Mouse (Mus musculus): ENCODE measurements around the gene Rbck1. TPM values are rescaled to one million over a fixed set of nuclear protein-coding genes. Genes with fewer than 3 reads are reported as not detected.
A peak's percentile ranks its signal among the peaks of the same experiment; 100 is the strongest.

Rbck1 gene
- polyA plus RNA-seq, 1 experiment from 2014 or later, result 104 TPM

DNA sequence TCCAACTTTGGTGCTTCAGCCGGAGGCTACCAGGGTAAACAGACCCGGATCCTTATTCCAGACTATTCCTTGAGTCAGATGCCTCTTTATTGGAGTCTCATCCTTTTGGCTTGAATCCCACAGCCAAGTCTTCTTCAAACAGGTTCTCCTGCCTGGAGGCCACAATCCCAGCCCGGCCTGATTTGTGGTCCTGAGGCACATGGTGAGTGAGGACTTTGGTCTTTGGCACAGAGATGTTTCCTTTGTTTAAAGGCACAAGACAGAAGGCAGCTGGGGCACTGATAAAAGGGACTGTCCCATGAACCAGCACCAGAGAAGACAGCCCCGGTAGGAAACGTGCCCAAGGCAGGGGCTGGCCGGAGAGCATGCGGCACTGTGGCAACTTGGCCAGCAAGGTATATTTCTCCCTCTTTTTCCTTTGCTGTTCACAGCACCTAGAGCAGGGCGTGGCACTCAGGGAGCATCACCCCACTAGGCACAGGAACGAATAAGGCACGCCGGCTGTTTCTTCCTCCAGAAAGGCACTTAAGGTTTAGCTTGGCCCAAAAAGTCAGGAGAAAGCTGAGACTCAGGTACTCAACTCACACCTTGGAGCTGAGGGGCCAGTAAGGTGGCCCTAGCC lies 5.2 kb upstream of the Rbck1 start:
- no peak for ATAC-seq (replicated peaks; ENCODE audit: low FRiP score)
- Histone ChIP-seq H3K27ac (ENCODE audit: low read depth, low read length) (no peak overlapping the region), H3K4me2 (no peak overlapping the region), H3K4me1 (replicated peaks; ENCODE audit: control insufficient read depth, insufficient read depth, low read length) (peaks cover 15% of the 10 kb centered on the region), H3K9me3 (ENCODE audit: control insufficient read depth, low read length) (no peaks in the 10 kb centered on the region), H3K9ac (ENCODE audit: low read depth, low read length) (no peak overlapping the region), H3K4me3 (ENCODE audit: low read depth, low read length) (no peak overlapping the region), H3K36me3 (ENCODE audit: control insufficient read depth, insufficient read depth, low read length) (no peaks in the 10 kb centered on the region), H3K27me3 (replicated peaks; ENCODE audit: control insufficient read depth, insufficient read depth, low read length) (no peaks in the 10 kb centered on the region)
- DNase-seq (ENCODE audit: low spot score), result no peak
- 88% methylated on average over 11 of the region's 11 CpGs for WGBS

DNA sequence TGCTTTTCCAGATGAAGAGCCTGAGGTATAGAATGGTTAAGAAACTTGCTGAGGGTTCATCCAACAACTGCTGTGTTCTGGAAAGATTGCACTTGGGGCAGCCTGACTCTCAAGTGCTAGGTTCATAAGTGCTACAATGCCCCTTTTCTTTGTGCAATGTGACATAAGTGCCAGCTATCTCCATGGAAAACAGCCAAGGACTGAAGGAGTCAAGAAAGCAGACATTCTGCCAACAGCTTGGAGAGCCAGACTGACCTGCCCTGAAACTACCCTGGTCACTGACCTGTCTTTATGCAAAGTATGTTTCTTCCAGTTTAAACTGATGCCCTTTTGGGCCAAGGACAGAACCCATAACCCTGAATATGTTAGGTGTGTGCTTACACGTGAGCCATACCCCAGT lies 4.4 kb upstream of the Rbck1 start:
- Histone ChIP-seq H3K36me3 (ENCODE audit: control insufficient read depth, insufficient read depth, low read length) (no peaks in the 10 kb centered on the region), H3K27me3 (replicated peaks; ENCODE audit: control insufficient read depth, insufficient read depth, low read length) (no peaks in the 10 kb centered on the region), H3K4me1 (replicated peaks; ENCODE audit: control insufficient read depth, insufficient read depth, low read length) (peaks cover 13% of the 10 kb centered on the region), H3K4me3 (ENCODE audit: low read depth, low read length) (no peak overlapping the region), H3K27ac (ENCODE audit: low read depth, low read length) (no peak overlapping the region), H3K9ac (ENCODE audit: low read depth, low read length) (no peak overlapping the region), H3K4me2 (no peak overlapping the region), H3K9me3 (ENCODE audit: control insufficient read depth, low read length) (no peaks in the 10 kb centered on the region)
- WGBS, result 65% methylated on average over 1 of the region's 1 CpGs
- DNase-seq (ENCODE audit: low spot score), result no peak
- ATAC-seq (replicated peaks; ENCODE audit: low FRiP score), result no peak

DNA sequence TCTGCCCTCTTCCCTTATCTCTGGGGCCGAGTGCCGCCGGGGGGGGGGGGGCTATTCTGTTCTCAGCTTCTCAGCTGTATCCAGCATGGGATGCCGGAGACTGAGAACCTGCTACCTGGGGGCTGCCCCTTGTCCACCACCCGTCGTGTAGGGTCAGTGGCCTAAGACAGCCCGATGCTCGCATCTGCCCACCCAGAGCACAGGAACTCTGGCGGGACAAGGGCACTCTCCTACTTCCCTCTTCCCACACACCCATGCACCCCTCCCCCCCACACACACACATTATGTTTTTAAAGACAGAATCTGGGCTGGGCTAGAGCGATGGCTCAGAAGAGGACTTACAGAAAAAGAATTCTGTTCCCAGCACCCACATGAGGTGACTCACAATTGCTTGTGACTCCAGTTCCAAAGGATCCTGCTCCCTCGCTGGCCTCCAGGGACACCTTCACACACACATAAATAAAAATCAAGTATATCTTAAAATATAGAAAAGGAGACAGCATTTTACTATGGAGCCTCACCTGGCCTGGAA lies 2.9 kb upstream of the Rbck1 start:
- Histone ChIP-seq H3K27ac (ENCODE audit: low read depth, low read length) (no peak overlapping the region), H3K27me3 (replicated peaks; ENCODE audit: control insufficient read depth, insufficient read depth, low read length) (no peaks in the 10 kb centered on the region), H3K4me2 (no peak overlapping the region), H3K9me3 (ENCODE audit: control insufficient read depth, low read length) (no peaks in the 10 kb centered on the region), H3K9ac (ENCODE audit: low read depth, low read length) (no peak overlapping the region), H3K4me1 (replicated peaks; ENCODE audit: control insufficient read depth, insufficient read depth, low read length) (peaks cover 25% of the 10 kb centered on the region), H3K4me3 (ENCODE audit: low read depth, low read length) (no peak overlapping the region), H3K36me3 (ENCODE audit: control insufficient read depth, insufficient read depth, low read length) (no peaks in the 10 kb centered on the region)
- WGBS, result 39% methylated on average over 10 of the region's 11 CpGs
- ATAC-seq (replicated peaks; ENCODE audit: low FRiP score) (no peak), DNase-seq (ENCODE audit: low spot score) (no peak)

DNA sequence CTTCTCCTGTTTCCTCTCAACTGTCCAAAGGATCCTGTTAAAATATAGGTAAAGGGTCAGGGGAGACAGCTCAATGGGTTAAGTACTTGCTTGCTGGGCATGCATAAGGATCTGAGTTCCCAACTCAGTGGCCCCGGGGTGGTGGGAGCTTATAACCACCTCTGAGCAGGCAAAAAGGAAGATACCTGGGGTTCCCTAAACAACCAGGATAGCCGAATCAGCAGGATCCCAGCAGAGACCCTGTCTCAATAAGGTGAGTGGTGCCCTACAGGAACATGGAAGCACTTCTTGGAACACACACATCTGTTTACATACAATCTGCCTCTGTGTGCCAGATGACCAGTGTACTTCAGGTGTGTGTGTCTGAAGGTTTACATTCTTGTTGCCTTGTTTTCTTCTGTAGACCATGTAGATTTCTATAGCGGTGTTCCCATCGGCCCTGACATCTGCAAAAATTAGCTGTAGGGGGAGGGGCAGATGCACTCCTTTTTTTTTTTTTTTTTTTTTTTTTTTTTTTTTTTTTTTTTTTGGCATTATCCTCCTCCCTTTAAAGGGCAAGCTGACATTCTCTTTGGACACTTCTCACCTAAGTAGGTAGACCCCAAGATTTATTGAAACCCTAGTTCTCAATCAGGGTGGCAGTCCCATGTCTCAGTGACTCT lies 1.0 kb upstream of the Rbck1 start:
- no peak for ATAC-seq (replicated peaks; ENCODE audit: low FRiP score)
- no peak for DNase-seq (ENCODE audit: low spot score)
- no peaks in the 10 kb centered on the region for H3K27me3 ChIP-seq (replicated peaks; ENCODE audit: control insufficient read depth, insufficient read depth, low read length)
- H3K4me1 ChIP-seq (replicated peaks; ENCODE audit: control insufficient read depth, insufficient read depth, low read length), result peaks cover 26% of the 10 kb centered on the region
- H3K4me2 ChIP-seq, result 0 out of 2 replicates have a peak overlapping the region, but pooled peaks have one; percentile 96
- H3K9ac ChIP-seq (ENCODE audit: low read depth, low read length), result no peak overlapping the region
- no peak overlapping the region for H3K4me3 ChIP-seq (ENCODE audit: low read depth, low read length)
- peaks cover 3% of the 10 kb centered on the region; the same call in 1 of the 2 replicates for H3K36me3 ChIP-seq (ENCODE audit: control insufficient read depth, insufficient read depth, low read length)
- WGBS, result 73% methylated on average over 4 of the region's 4 CpGs
- no peaks in the 10 kb centered on the region for H3K9me3 ChIP-seq (ENCODE audit: control insufficient read depth, low read length)
- H3K27ac ChIP-seq (ENCODE audit: low read depth, low read length), result no peak overlapping the region

DNA sequence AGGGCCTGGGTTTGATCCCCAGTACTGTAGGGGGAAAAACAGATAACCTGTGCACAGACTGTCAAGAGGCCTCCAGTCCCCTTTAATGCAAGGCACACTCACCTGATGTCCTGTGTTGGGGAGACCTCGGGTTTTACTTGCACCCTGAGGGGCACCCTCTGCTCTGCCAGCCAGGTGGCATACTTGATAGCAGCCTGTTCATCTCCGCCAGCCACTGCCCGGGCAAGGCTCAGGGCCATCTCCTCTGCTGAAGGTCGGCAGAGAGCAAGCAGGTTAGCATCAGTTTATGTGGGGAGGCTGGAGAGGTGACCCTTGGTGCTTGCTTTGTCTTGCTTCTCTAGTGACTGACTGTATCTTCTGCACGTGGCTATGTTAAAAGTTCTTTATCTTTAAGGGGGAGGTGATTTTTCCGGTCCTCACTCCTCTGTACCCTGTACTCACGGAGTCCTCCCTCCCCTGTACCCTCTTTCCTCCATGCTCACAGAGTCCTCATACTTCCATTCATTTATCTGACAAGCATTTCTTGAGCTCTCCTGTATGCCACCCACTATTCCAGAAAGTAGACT lies 1.5 kb downstream of the Rbck1 start:
- Histone ChIP-seq H3K4me2 (peak overlapping the region; percentile 96), H3K4me3 (ENCODE audit: low read depth, low read length) (peak overlapping the region; percentile 95), H3K9me3 (ENCODE audit: control insufficient read depth, low read length) (no peaks in the 10 kb centered on the region), H3K36me3 (ENCODE audit: control insufficient read depth, insufficient read depth, low read length) (peaks cover 7% of the 10 kb centered on the region; the same call in 1 of the 2 replicates), H3K27ac (ENCODE audit: low read depth, low read length) (peak overlapping the region; percentile 21; the same call in 1 of the 2 replicates), H3K4me1 (replicated peaks; ENCODE audit: control insufficient read depth, insufficient read depth, low read length) (peaks cover 28% of the 10 kb centered on the region), H3K27me3 (replicated peaks; ENCODE audit: control insufficient read depth, insufficient read depth, low read length) (no peaks in the 10 kb centered on the region), H3K9ac (ENCODE audit: low read depth, low read length) (peak overlapping the region; percentile 95)
- ATAC-seq (replicated peaks; ENCODE audit: low FRiP score) (no peak), DNase-seq (ENCODE audit: low spot score) (no peak)
- WGBS, result 32% methylated on average over 7 of the region's 7 CpGs

DNA sequence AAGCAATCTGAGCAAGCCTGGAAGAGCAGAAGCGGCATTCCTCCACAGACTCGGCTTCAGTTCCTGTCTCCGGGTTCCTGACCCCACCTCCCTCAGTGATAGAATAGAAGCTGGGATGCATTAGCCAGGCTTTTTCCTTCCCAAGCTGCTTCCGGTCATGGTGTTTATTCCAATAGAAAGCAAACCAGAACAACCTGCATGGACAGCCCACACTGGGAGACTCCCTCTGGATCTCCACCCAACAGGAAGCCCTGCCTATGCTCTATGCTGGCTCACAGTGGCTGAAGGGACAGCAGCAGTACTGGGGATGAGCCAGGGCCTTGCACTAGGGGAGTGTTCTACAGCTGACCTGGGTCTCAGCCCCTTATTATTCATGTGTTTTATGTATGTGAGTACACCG lies 4.5 kb downstream of the Rbck1 start:
- 79% methylated on average over 5 of the region's 5 CpGs for WGBS
- ATAC-seq (replicated peaks; ENCODE audit: low FRiP score) (no peak), DNase-seq (ENCODE audit: low spot score) (no peak)
- Histone ChIP-seq H3K9me3 (ENCODE audit: control insufficient read depth, low read length) (no peaks in the 10 kb centered on the region), H3K4me3 (ENCODE audit: low read depth, low read length) (no peak overlapping the region), H3K27ac (ENCODE audit: low read depth, low read length) (no peak overlapping the region), H3K9ac (ENCODE audit: low read depth, low read length) (no peak overlapping the region), H3K4me2 (no peak overlapping the region), H3K36me3 (ENCODE audit: control insufficient read depth, insufficient read depth, low read length) (peaks cover 27% of the 10 kb centered on the region), H3K4me1 (replicated peaks; ENCODE audit: control insufficient read depth, insufficient read depth, low read length) (peaks cover 15% of the 10 kb centered on the region; the same call in 1 of the 2 replicates), H3K27me3 (replicated peaks; ENCODE audit: control insufficient read depth, insufficient read depth, low read length) (no peaks in the 10 kb centered on the region)

DNA sequence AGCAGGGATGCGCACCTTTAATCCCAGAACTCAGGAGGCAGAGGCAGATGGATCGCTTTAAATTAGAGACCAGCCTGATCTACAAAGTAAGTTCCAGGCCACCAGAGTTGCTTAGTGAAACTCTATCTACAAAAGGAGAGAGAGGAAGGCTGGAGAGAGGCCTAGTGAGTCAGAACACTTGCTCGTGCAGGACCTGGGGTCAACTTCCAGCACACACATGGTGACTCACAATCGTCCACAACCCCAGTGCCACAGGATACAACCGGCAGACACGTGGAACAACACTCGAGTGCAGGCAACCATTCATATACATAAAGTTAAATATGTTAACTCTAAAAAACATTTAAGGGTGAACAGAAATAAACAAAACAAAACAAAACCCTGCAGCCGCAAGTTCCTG lies 5.8 kb downstream of the Rbck1 start:
- 92% methylated on average over 8 of the region's 8 CpGs for whole genome bisulfite sequencing
- Histone ChIP-seq H3K4me3 (ENCODE audit: low read depth, low read length) (no peak overlapping the region), H3K9me3 (ENCODE audit: control insufficient read depth, low read length) (no peaks in the 10 kb centered on the region), H3K36me3 (ENCODE audit: control insufficient read depth, insufficient read depth, low read length) (peaks cover 38% of the 10 kb centered on the region), H3K4me2 (no peak overlapping the region), H3K4me1 (replicated peaks; ENCODE audit: control insufficient read depth, insufficient read depth, low read length) (peaks cover 15% of the 10 kb centered on the region; the same call in 1 of the 2 replicates), H3K27me3 (replicated peaks; ENCODE audit: control insufficient read depth, insufficient read depth, low read length) (no peaks in the 10 kb centered on the region), H3K9ac (ENCODE audit: low read depth, low read length) (no peak overlapping the region), H3K27ac (ENCODE audit: low read depth, low read length) (no peak overlapping the region)
- ATAC-seq (replicated peaks; ENCODE audit: low FRiP score) (no peak), DNase-seq (ENCODE audit: low spot score) (no peak)

DNA sequence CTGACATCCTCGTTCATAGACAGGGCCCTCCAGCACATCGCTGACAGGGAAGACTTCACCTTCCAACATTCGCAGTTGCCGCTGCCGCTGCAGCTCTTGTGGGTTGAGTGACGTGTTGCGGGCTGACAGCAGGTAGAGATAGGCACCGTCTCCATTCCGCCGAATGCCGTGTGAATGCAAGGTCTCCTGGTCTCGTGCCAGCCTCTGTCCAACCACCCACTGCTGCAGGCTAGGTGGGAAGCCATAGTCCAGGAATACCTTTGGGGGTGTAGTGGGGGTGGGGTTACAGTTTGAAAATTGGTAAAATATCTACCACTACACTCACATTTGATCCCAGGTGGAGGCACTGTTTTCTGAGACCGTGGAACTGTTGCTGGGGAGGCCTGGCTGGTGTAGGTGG lies 6.3 kb downstream of the Rbck1 start:
- Histone ChIP-seq H3K27me3 (replicated peaks; ENCODE audit: control insufficient read depth, insufficient read depth, low read length) (no peaks in the 10 kb centered on the region), H3K9me3 (ENCODE audit: control insufficient read depth, low read length) (no peaks in the 10 kb centered on the region), H3K27ac (ENCODE audit: low read depth, low read length) (no peak overlapping the region), H3K4me3 (ENCODE audit: low read depth, low read length) (no peak overlapping the region), H3K4me2 (no peak overlapping the region), H3K9ac (ENCODE audit: low read depth, low read length) (no peak overlapping the region), H3K36me3 (ENCODE audit: control insufficient read depth, insufficient read depth, low read length) (peaks cover 42% of the 10 kb centered on the region), H3K4me1 (replicated peaks; ENCODE audit: control insufficient read depth, insufficient read depth, low read length) (peaks cover 11% of the 10 kb centered on the region; the same call in 1 of the 2 replicates)
- 90% methylated on average over 13 of the region's 13 CpGs for WGBS
- ATAC-seq (replicated peaks; ENCODE audit: low FRiP score) (no peak), DNase-seq (ENCODE audit: low spot score) (no peak)
